11 mouse cellular contexts compared by ENCODE assay signal in the genomic region with DNA sequence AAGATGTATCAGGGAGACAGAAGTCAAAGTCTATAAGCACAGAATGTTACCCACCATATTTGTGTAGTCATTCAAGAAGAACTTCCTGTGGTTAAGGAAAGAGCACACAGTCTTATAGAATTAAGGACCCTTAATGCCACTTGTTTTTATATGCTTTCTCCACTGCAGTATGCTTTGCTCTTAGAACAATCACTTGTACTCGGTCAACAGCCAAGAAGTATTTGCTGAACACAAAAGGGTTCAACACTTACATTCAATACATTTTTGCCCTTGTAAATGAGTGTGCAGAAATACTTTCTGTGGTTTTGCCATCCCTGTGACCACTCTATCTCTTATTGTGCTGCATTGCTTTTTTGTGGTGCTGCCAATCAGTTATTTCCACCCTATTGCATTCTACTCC.
"Had no signal": no experiment of that assay in that cellular context is flagged by ENCODE, and none has a peak within 500 bp of the region (broad histone marks: within the 10 kb centered on the region; RNA-seq: fewer than 3 reads in every experiment).

No protein-coding gene starts in this region.

- H3K4me1 ChIP-seq: liver, embryonic 13.5 days had no signal

- DNase-seq: kidney, adult 18-20 months; kidney, adult 9 months; kidney, postnatal 25 days; liver, embryonic 13.5 days; midbrain, embryonic 14.5 days; thymus, adult 18-20 months; thymus, postnatal 36 days had no signal

- H3K36me3 ChIP-seq: liver, embryonic 13.5 days had no signal

- ATAC-seq: inflammation-experienced regulatory T-cells, adult 6 months; intestine, embryonic 16.5 days had no signal

- H3K4me2 ChIP-seq: liver, embryonic 13.5 days; midbrain, embryonic 11.5 days had no signal

- H3K4me3 ChIP-seq: liver, embryonic 13.5 days had no signal

- H3K9ac ChIP-seq: liver, embryonic 13.5 days had no signal

- H3K27me3 ChIP-seq: liver, embryonic 13.5 days had no signal

- H3K27ac ChIP-seq: kidney, postnatal 0 days; liver, embryonic 13.5 days had no signal

- H3K9me3 ChIP-seq: liver, embryonic 13.5 days had no signal
